Mouse (Mus musculus) erythroid progenitor cell, adult 5-6 weeks (primary cell): ENCODE data around the gene Ube2z. TPM values are rescaled to one million over a fixed set of nuclear protein-coding genes. Genes with fewer than 3 reads are reported as not detected.

ENCODE experiments used
- ATAC-seq: replicated peaks from 2 replicates; pipeline ENCODE4 v1.8.0; 2016; ENCODE audit warnings: moderate number of reproducible peaks, mild to moderate bottlenecking, moderate TSS enrichment, inconsistent platforms; ENCODE audit not compliant: poor library complexity, low FRiP score, severe bottlenecking
- total RNA-seq, 2 experiments: library from RNA; stranded (forward) in 1 of 2; stranded (reverse) in 1 of 2; fragments of 150-400 nt in 1 of 2; fragments of 186-747, 209-891 nt in 1 of 2; gene quantifications; 2 replicates each; pipeline versions ENCODE4 v1.2.3 to v1.2.4; 2015 to 2017; ENCODE audit warnings: low replicate concordance in 2 of 2

The Ube2z gene
- total RNA-seq, 2 experiments from 2014 or later = 9.7 to 19.7 TPM

- no peak for ATAC-seq
These were observed 49.8 kb downstream of the Ube2z start for GRCm38 (mm10) chr11:96015421-96015820.

GRCm38 (mm10) chr11:96011982-96012381 lies 53.2 kb downstream of the Ube2z start:
- no peak for ATAC-seq

GRCm38 (mm10) chr11:96008827-96009226 lies 56.4 kb downstream of the Ube2z start:
- no peak for ATAC-seq

- ATAC-seq = no peak
These were observed 57.5 kb downstream of the Ube2z start for GRCm38 (mm10) chr11:96007516-96008235.

GRCm38 (mm10) chr11:96006852-96007515 lies 58.2 kb downstream of the Ube2z start:
- ATAC-seq = no peak

- ATAC-seq = no peak
These were observed 58.8 kb downstream of the Ube2z start for GRCm38 (mm10) chr11:96006367-96006851.

- no peak for ATAC-seq
These were observed 59.6 kb downstream of the Ube2z start, which contains the start of gene Igf2bp1 for GRCm38 (mm10) chr11:96005403-96006271. Igf2bp1 (minus strand) TSS chr11:96005940.

GRCm38 (mm10) chr11:96004793-96005402 lies 60.3 kb downstream of the Ube2z start:
- ATAC-seq = no peak

- no peak for ATAC-seq
These were observed 61.0 kb downstream of the Ube2z start for GRCm38 (mm10) chr11:96003969-96004792.

- no peak for ATAC-seq
These were observed 61.9 kb downstream of the Ube2z start for GRCm38 (mm10) chr11:96003100-96003900.

Other genes starting within 250 kb of the Ube2z start
- gene Phospho1, start 240.9 kb downstream of the Ube2z start, total RNA-seq (2015; ENCODE audit: low replicate concordance) = 10.1 and 12.6 TPM in 2 replicates
- 18.6 TPM in 1 of 2 replicates, not detected in the other for gene Phospho1, start 240.9 kb downstream of the Ube2z start, total RNA-seq (2017; ENCODE audit: low replicate concordance)
- 26.3 and 28.1 TPM in 2 replicates for gene Gngt2, start 228.2 kb downstream of the Ube2z start, total RNA-seq (2015; ENCODE audit: low replicate concordance)
- 14.6 and 20.5 TPM in 2 replicates for gene Gngt2, start 228.2 kb downstream of the Ube2z start, total RNA-seq (2017; ENCODE audit: low replicate concordance)
- 2.1 and 4.7 TPM in 2 replicates for gene Abi3, start 222.9 kb downstream of the Ube2z start, total RNA-seq (2015; ENCODE audit: low replicate concordance)
- 2.3 and 16.0 TPM in 2 replicates for gene Abi3, start 222.9 kb downstream of the Ube2z start, total RNA-seq (2017; ENCODE audit: low replicate concordance)
- not detected in 2 replicates for gene B4galnt2, start 150.5 kb downstream of the Ube2z start, total RNA-seq (2015; ENCODE audit: low replicate concordance)
- not detected in 2 replicates for gene B4galnt2, start 150.5 kb downstream of the Ube2z start, total RNA-seq (2017; ENCODE audit: low replicate concordance)
- not detected in 2 replicates for gene Igf2bp1, start 59.4 kb downstream of the Ube2z start, total RNA-seq (2015; ENCODE audit: low replicate concordance)
- gene Igf2bp1, start 59.4 kb downstream of the Ube2z start, total RNA-seq (2017; ENCODE audit: low replicate concordance) = not detected in 2 replicates
- not detected in 2 replicates for gene Gip, start 40.8 kb downstream of the Ube2z start, total RNA-seq (2015; ENCODE audit: low replicate concordance)
- gene Gip, start 40.8 kb downstream of the Ube2z start, total RNA-seq (2017; ENCODE audit: low replicate concordance) = not detected in 2 replicates
- gene Snf8, start 30.5 kb downstream of the Ube2z start, total RNA-seq (2015; ENCODE audit: low replicate concordance) = 22.0 and 55.8 TPM in 2 replicates
- 5.6 and 25.9 TPM in 2 replicates for gene Snf8, start 30.5 kb downstream of the Ube2z start, total RNA-seq (2017; ENCODE audit: low replicate concordance)
- 98.9 and 122 TPM in 2 replicates for gene Atp5g1, start 10.3 kb upstream of the Ube2z start, total RNA-seq (2015; ENCODE audit: low replicate concordance)
- 9.5 and 20.2 TPM in 2 replicates for gene Atp5g1, start 10.3 kb upstream of the Ube2z start, total RNA-seq (2017; ENCODE audit: low replicate concordance)
- not detected in 2 replicates for gene Calcoco2, start 46.6 kb upstream of the Ube2z start, total RNA-seq (2015; ENCODE audit: low replicate concordance)
- gene Calcoco2, start 46.6 kb upstream of the Ube2z start, total RNA-seq (2017; ENCODE audit: low replicate concordance) = not detected in 2 replicates
- gene Ttll6, start 68.4 kb upstream of the Ube2z start, total RNA-seq (2015; ENCODE audit: low replicate concordance) = not detected in 2 replicates
- not detected in 2 replicates for gene Ttll6, start 68.4 kb upstream of the Ube2z start, total RNA-seq (2017; ENCODE audit: low replicate concordance)
- gene Hoxb13, start 128.9 kb upstream of the Ube2z start, total RNA-seq (2015; ENCODE audit: low replicate concordance) = not detected in 2 replicates
- gene Hoxb13, start 128.9 kb upstream of the Ube2z start, total RNA-seq (2017; ENCODE audit: low replicate concordance) = not detected in 2 replicates
- not detected in 2 replicates for gene Hoxb9, start 206.1 kb upstream of the Ube2z start, total RNA-seq (2015; ENCODE audit: low replicate concordance)
- gene Hoxb9, start 206.1 kb upstream of the Ube2z start, total RNA-seq (2017; ENCODE audit: low replicate concordance) = not detected in 2 replicates
- not detected in 2 replicates for gene Hoxb8, start 216.5 kb upstream of the Ube2z start, total RNA-seq (2015; ENCODE audit: low replicate concordance)
- not detected in 2 replicates for gene Hoxb8, start 216.5 kb upstream of the Ube2z start, total RNA-seq (2017; ENCODE audit: low replicate concordance)
- not detected in 2 replicates for gene Hoxb7, start 221.2 kb upstream of the Ube2z start, total RNA-seq (2015; ENCODE audit: low replicate concordance)
- not detected in 2 replicates for gene Hoxb7, start 221.2 kb upstream of the Ube2z start, total RNA-seq (2017; ENCODE audit: low replicate concordance)
- not detected in 2 replicates for gene Hoxb6, start 227.1 kb upstream of the Ube2z start, total RNA-seq (2015; ENCODE audit: low replicate concordance)
- not detected in 2 replicates for gene Hoxb6, start 227.1 kb upstream of the Ube2z start, total RNA-seq (2017; ENCODE audit: low replicate concordance)
- not detected in 2 replicates for gene Hoxb5, start 237.9 kb upstream of the Ube2z start, total RNA-seq (2015; ENCODE audit: low replicate concordance)
- gene Hoxb5, start 237.9 kb upstream of the Ube2z start, total RNA-seq (2017; ENCODE audit: low replicate concordance) = not detected in 2 replicates